ENCODE assay signal across 18 mouse cellular contexts in the genomic region with DNA sequence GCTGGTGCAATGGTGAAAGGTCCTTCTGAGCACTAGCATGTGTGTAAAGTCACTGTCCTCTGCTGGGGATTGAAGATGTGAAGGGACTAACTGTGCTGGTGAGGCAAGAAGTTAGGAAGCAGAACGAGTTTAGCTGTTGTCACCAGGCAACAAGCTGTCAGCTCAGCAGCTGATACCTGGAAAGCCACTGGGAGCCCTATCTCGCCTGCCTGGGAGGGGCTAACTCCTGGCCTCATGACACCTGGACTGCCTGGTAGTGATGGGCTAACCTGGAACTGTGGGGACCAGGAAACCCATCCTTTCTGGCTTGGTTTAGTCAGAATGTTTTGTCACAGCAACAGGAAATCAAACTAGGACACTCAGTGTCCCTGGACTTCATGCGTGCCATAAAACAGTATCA. TPM values are rescaled to one million over a fixed set of nuclear protein-coding genes. Genes with fewer than 3 reads are reported as not detected.
"Had no signal": no experiment of that assay in that cellular context is flagged by ENCODE, and none has a peak within 500 bp of the region (broad histone marks: within the 10 kb centered on the region; RNA-seq: fewer than 3 reads in every experiment).

No protein-coding gene starts in this region.

- H3K36me3 ChIP-seq: neural tube, embryonic 13.5 days; neural tube, embryonic 15.5 days; stomach, embryonic 15.5 days had no signal

- DNase-seq: retina, postnatal 1 day; right cerebral cortex, adult 18-20 months; right cerebral cortex, postnatal 14 days; right cerebral cortex, postnatal 25 days; right cerebral cortex, postnatal 4 days; spleen, adult 18-20 months; thymus, adult 18-20 months; thymus, adult 2 months; thymus, postnatal 14 days; thymus, postnatal 25 days; thymus, postnatal 36 days; thymus, postnatal 4 days had no signal

- H3K27ac ChIP-seq: neural tube, embryonic 13.5 days; neural tube, embryonic 15.5 days; stomach, embryonic 15.5 days; stomach, postnatal 0 days had no signal

- H3K9me3 ChIP-seq: neural tube, embryonic 13.5 days; neural tube, embryonic 15.5 days; stomach, embryonic 15.5 days had no signal

- H3K4me2 ChIP-seq: neural tube, embryonic 13.5 days; neural tube, embryonic 15.5 days; stomach, embryonic 15.5 days had no signal

- H3K9ac ChIP-seq: neural tube, embryonic 13.5 days; neural tube, embryonic 15.5 days; stomach, embryonic 15.5 days had no signal

- H3K27me3 ChIP-seq: neural tube, embryonic 15.5 days had no signal

- H3K4me3 ChIP-seq: neural tube, embryonic 13.5 days; neural tube, embryonic 15.5 days; stomach, embryonic 15.5 days had no signal

RNA-seq across cellular contexts. Expression of a gene that starts 41.0 kb away (rescaled TPM):
- total RNA-seq: neutrophil, adult 5-6 weeks had no signal
- polyA plus RNA-seq: testis, adult 2 months had no signal
